Mouse (Mus musculus) MEL-GATA-1-ER (cell line): ENCODE data around the gene Tigar.

ENCODE experiments used
- DNase-seq: peaks from one replicate; pipeline ENCODE4 v3.0.0-alpha.2; 2012; ENCODE audit warnings: low read depth; ENCODE audit errors: extremely low read depth

Tigar gene

DNA sequence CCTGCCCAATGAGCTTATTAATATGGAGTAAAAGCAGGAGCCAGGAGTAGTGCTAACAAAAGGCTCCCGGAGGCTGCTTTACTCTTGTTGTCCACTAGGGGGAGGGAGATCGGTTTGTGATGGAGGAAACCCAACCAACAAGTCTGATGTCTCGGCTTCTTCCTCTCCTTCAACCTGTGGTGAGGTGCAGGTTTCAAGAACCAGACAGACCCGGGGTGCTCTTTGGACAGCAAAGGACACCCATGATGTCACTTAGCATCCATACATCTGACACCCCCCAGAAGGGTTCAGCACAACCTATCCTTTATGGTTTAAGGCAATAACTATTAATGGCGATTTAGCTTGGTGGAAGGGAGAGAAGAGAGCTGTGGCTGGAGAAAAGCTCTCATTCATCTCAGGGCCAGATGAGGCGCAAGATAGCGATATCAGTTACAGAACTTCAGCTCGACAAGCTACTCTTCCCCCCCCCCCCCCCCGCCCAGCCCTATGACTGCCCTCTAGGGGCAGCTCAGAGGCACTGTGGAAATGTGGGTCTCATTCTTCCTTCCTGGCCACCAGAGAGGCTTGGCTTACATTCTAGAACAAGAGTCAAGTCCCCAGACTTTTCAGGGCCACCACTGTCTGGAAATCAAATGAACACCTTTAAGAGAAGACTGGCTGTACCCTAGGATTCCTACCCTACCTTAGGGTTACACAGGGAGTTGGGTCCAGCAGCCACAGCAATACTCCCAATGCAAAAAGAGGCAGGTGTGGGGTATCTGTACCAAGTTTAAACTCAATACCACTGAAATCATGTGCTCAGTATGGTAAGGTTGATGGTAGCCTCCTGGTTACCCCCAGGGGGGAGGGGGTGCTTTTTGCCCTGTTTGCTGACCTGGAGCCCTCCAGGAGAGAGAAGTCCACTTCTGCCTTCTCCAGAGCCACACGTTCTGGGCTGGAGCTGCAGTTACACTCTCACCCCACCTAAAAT, 33.1 kb upstream of the Tigar start:
- peak; percentile 52 for DNase-seq

GRCm38 (mm10) chr6:127138962-127139361, 29.6 kb upstream of the Tigar start:
- DNase-seq: no peak

DNA sequence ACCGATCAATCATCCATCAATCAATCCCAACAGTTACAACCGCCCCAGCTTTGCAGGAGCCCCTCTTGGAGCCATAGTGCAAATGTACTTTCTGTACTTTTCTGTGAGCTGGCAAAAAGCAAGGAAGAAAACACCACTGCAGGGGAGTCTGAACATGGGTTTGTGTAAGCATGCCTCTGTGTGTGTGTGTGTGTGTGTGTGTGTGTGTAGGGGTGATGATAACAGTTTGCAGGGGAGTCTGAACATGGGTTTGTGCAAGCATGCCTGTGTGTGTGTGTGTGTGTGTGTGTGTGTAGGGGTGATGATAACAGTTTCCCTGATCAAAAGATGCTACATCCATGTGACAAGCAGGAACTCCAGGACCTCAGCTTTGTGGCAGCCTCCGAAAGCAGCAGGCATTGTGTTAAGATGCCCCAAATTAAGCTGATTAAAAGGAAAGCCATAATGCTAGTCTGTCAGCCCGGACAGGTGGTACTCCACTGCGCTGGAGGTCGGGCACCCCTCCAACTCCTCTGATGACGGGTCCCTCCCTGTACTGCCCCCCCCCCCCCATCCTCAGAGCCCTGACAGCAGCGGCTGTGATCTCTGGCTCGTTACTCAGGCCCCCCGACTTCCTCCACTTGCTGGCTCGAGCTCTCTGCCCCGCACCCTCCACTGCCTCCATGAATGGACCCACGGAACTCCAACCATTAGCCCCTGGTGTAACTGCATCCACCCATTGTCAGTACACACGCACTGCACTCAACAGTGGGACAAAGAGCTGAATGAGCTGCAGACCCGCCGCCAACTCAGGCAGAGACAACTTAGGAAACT, 24.3 kb upstream of the Tigar start:
- DNase-seq: no peak

DNA sequence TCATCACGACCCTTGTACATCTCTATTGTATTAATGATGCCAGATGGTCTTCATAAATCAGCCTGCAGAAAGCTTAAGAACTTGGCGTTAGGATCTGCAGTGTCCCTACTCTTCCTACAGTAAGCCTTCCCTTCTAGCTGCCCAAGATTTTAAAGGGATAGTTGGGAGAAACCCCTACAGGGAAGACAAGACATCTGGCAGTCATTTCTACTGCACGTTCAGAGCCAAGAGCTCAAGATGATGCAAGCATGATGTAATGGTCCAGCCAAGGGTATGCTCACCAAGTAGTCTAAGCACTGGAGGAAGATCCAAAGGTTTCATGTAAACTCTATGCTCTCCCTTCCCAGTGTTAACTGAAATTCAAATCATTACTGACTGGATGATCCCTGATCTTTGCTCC, 23.4 kb upstream of the Tigar start:
- no peak for DNase-seq

DNA sequence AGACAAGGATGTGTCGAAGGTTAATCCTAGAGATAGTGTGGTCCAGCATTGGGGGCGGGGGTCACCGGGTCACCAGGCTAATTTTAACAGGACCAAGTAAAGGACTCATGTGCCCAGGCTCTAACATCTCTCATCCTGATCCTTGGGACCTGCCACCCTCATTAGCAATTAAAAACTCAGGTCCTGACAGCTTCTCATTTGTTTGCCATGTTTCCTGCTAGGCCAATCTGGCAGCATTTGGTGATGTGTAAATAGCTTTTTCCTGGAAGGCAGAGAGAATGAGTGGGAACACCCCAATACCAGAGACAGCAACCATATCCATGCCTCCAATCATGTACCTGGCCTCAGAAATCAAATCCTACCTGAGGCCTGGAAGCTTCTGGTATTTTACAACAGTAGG, 22.6 kb upstream of the Tigar start:
- DNase-seq: no peak

DNA sequence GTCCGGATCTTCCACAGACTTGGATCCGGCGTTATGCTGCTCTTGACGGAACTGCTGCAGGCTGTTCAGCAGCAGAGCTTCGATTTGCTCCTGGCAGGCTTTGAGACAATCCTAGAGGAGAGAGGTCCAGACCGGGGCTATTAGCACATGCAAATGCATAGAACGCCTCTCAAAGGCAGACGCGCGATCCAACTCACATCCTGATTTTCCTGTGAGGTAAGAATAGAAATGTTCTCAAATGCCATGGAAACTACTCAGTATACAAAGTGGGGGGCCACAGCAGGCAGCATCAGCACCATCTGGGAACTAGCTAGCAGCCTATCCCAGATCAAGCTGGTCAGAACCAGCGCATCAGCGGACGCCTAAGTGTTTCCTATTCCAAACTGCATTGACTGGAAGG, 21.0 kb upstream of the Tigar start:
- DNase-seq: no peak

GRCm38 (mm10) chr6:127129659-127130058, 20.3 kb upstream of the Tigar start:
- DNase-seq: no peak

- DNase-seq: no peak
Observed at GRCm38 (mm10) chr6:127123506-127123905, 14.1 kb upstream of the Tigar start.

- no peak for DNase-seq
Observed at GRCm38 (mm10) chr6:127122996-127123395, 13.6 kb upstream of the Tigar start.

DNA sequence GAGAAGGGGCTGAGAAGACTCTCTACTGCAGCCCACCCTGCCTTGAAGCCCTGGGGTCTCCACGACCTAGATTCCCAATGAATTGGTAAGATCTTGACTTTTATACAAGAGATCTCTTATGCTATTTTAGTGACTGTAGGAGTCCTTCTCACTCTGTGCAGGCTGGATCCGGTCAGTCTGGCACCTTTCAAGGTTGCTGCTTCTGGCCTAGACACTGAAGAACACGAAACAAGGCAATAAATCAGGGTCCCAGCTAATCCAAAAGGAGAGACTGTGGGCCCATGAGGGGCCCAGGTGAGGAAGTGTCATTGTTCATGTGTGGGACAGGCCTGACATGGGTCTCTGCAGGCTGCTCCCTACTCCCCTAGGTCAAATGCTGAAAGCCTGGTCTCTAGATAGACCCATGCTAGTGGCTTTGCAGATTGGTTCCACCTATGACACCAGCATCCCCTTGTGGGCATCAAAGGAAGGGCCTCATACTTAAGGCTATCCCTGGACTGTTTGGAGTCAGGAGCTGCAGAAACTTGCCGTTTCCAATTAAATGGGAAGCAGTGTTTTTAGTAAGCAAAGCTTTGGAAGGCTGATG, 13.0 kb upstream of the Tigar start:
- no peak for DNase-seq

GRCm38 (mm10) chr6:127114753-127115456, 5.5 kb upstream of the Tigar start:
- no peak for DNase-seq

DNA sequence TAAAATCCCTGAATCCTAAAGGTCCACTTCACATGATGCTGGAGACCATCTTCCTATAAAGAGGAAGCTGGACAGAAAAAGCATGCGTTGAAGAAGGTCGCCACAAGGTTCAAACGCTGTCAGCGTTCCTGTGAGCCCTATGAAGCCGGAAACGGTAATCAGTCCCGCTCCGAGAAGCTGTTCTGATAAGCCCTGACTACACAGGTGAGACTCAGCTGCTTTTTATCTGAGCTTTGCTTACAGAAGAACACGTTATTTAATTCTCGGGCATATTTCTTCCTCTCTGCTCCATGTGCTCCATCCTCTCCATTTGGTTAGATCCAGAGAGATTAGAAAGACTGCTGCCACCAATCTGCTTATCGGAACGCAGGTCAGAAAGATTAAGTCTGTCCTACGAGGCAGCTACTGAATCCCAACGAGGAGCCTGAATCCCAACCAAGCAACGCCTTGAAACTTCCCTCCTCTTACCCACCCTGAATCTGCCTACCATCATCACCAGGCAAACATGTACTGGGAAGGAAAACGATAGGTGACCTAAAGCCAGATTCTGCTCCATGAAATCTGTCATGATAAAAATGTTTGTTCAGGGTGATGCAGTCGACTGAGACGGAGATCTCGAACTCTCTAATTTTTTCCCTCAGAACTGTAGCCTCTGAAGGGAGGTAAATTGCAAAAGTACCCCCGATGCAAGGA, 843 bp downstream of the Tigar start:
- peak; percentile 12 for DNase-seq

DNA sequence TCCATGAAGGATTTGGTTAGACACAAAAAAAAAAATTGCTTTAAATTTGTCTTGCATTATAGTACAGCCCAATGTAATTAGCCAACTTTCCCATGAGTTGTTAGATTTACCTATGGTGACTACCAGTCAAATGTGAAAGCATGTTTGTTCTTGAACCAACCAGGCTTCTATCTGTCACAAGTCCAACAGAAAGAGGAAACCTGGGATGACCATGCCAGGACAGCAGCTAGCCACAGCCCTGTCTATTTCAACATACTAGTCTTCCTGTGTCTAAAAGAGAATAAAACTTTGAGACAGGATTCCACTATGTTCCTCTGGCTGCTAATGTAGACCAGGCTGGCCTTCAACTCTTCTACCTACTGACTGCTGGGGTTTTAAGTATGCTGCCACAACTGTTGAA, 1.9 kb downstream of the Tigar start:
- no peak for DNase-seq

DNA sequence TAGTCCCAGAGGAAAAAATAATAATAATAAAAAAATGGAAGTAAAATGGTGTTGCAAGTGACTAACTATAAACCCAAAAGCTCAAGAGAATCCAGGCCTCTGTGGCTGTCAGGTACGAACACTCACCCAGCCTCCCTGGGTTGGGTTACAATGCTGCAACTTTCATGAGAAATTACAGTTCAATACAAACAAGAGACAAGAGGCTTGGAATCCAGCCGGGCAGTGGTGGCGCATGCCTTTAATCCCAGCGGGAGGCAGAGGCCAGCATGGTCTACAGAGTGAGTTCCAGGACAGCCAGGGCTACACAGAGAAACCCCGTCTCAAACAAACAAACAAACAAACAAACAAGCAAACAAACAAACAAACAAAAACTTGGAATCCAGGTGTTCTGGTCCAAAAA, 2.6 kb downstream of the Tigar start:
- no peak for DNase-seq

- no peak for DNase-seq
Observed at GRCm38 (mm10) chr6:127106189-127106588, 3.2 kb downstream of the Tigar start.

DNA sequence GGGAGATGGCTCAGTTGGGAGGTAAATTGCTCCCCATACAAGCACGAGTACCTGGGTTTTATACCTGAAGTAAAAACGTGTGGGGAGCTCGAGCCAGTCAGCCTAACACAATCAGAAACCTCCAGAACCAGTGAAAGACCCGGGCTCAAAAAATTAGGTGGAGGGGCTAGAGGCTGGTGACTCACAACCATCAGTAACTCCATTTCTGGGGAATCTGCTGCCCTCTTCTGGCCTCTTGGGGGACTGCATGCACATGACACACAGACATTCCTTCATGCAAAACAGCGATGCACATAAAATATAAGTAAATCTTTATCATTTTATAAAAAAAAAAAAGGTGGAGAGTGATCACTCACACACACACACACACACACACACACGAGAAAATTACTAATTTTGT, 4.2 kb downstream of the Tigar start:
- peak; percentile 17 for DNase-seq

DNA sequence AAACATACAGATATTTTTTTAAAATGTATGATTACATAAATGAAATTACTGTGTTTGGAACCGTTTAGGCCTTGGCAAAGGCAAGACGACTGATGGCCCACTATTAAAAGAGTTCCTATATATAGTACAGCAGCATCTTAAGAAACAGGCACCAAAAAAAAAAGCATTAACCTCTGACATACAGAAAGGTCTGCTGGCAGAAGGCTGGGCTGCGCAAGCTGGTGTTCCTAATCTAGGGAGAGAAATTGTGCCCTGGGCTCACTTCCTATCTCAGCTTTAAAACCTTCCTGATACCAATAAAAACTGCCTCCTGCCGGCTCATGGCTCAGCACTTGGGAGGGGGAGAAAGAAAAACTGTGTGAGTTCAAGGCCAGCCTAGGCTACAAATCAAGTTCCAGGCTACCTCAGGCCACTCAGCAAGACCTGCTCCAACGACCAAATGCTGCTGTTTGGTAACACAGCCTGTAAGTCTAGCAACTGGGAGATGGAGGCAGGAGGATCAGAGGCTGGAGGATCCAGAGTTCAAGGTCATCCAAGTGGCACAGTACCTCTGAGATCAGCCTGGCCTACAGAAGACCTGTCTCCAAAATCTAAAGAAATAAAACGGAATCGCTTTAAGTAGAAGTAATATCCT, 4.8 kb downstream of the Tigar start:
- DNase-seq: no peak

DNA sequence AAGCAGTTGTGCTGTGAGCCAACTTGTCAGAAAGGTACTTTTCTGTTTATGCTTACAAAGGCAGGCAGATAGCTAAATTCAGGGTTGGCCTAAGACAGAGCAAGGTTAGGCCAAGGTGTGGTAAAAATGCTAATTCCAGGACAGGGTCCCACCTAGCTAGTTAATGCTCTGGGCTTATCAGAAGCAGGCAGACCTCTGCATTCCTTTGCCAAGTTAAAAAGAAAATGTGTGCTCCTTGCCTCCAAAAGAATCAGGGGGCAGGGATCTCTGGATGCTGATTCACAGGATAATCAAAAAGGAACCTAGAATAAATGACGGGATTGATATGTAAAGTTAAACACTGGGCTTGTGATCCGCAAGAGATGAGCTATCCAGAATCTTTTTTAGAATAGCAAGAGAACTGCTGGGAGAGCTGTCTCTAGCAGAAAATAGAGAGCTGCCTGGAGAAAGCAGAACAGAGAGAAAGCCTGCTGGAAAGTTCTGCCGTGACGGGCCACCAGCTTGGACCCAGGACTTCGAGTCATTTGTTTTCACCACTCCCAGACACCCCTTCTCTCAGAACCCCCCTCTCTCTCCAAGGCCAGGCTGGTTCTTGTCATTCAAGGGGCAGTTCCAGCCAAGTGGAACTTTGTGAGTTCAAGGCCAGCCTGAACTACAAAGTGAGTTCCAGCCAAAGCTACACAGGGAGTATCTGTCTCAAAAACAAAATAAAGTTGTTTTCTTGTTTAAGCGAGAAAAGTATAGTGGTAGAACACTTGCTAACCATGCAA, 5.7 kb downstream of the Tigar start:
- DNase-seq: no peak

GRCm38 (mm10) chr6:127094565-127094964, 14.8 kb downstream of the Tigar start:
- no peak for DNase-seq

DNA sequence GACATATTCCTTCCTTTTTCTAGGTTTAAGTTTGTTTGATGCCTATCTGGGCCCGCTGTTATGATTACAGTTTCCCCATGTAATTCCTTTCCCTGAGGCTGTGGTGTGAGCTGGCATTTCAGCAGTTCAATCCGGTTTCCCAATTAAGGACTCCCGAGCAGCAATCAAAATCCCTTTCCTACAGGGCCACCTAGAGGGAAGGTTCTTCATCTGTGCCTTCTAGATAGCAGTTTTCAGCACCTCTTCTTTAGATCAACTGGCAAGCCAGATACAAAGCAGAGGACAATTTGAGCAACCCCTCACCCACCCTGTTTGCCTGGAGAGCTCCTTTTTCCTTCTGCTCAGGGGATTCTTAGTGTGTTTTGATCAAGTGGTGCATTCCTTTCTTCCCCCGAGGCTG, 22.6 kb downstream of the Tigar start:
- DNase-seq: peak; percentile 51
